Mouse (Mus musculus): ENCODE data around the gene Rpa2.

- TF ChIP-seq GATA1 (IDR thresholded peaks at IDR 0.05; ENCODE audit: low read length), result no peak
- no peak for TF ChIP-seq TAL1 (IDR thresholded peaks at IDR 0.05; ENCODE audit: low read length)
Measured at GRCm38 (mm10) chr4:132806620-132807191, 38.6 kb downstream of the Rpa2 start.
